Mouse (Mus musculus): ENCODE data around the gene Myo18b. TPM values are rescaled to one million over a fixed set of nuclear protein-coding genes. Genes with fewer than 3 reads are reported as not detected.

The Myo18b gene
- polyA plus RNA-seq, 1 experiment = not detected

GRCm38 (mm10) chr5:112659295-112659694 lies 236.9 kb downstream of the Myo18b start:
- no peaks in the 10 kb centered on the region for H3K27me3 ChIP-seq (ENCODE audit: control insufficient read depth, insufficient read depth, insufficient read length)
- TF ChIP-seq FOSL1 (IDR thresholded peaks at IDR 0.05; ENCODE audit: insufficient read depth, low read length, poor library complexity, severe bottlenecking) (no peak), CTCF (IDR thresholded peaks at IDR 0.05; ENCODE audit: control insufficient read depth, insufficient read depth, insufficient read length) (no peak), MYOD1 (IDR thresholded peaks at IDR 0.05; ENCODE audit: control insufficient read depth, insufficient read length, low read depth) (no peak), MAX (IDR thresholded peaks at IDR 0.05) (no peak), CEBPB (IDR thresholded peaks at IDR 0.05; ENCODE audit: low read depth) (no peak), MYOG (IDR thresholded peaks at IDR 0.05; ENCODE audit: control insufficient read depth, extremely low read depth, insufficient read length) (no peak), USF1 (IDR thresholded peaks at IDR 0.05; ENCODE audit: low read depth) (no peak)
- H3K79me2 ChIP-seq (ENCODE audit: control insufficient read depth, insufficient read depth) = no peaks in the 10 kb centered on the region
- H3K79me3 ChIP-seq (ENCODE audit: low read depth) = no peaks in the 10 kb centered on the region
- no peaks in the 10 kb centered on the region for H3K36me3 ChIP-seq (ENCODE audit: control insufficient read depth, insufficient read depth)
- H3ac ChIP-seq (ENCODE audit: control insufficient read depth, insufficient read length, low read depth) = no peak overlapping the region
- no peak overlapping the region for H3K4me3 ChIP-seq (ENCODE audit: insufficient read depth, poor library complexity, severe bottlenecking)

GRCm38 (mm10) chr5:112656811-112657210 lies 239.4 kb downstream of the Myo18b start:
- Histone ChIP-seq H3K79me2 (ENCODE audit: control insufficient read depth, insufficient read depth) (no peaks in the 10 kb centered on the region), H3K36me3 (ENCODE audit: control insufficient read depth, insufficient read depth) (no peaks in the 10 kb centered on the region), H3K4me3 (ENCODE audit: insufficient read depth, poor library complexity, severe bottlenecking) (no peak overlapping the region), H3K79me3 (ENCODE audit: low read depth) (no peaks in the 10 kb centered on the region), H3ac (ENCODE audit: control insufficient read depth, insufficient read length, low read depth) (no peak overlapping the region), H3K27me3 (ENCODE audit: control insufficient read depth, insufficient read depth, insufficient read length) (no peaks in the 10 kb centered on the region)
- TF ChIP-seq MYOD1 (IDR thresholded peaks at IDR 0.05; ENCODE audit: control insufficient read depth, insufficient read length, low read depth) (no peak), CTCF (IDR thresholded peaks at IDR 0.05; ENCODE audit: control insufficient read depth, insufficient read depth, insufficient read length) (no peak), MYOG (IDR thresholded peaks at IDR 0.05; ENCODE audit: control insufficient read depth, extremely low read depth, insufficient read length) (no peak), MAX (IDR thresholded peaks at IDR 0.05) (no peak)

- H3K36me3 ChIP-seq (ENCODE audit: control insufficient read depth, insufficient read depth) = no peaks in the 10 kb centered on the region
- H3ac ChIP-seq (ENCODE audit: control insufficient read depth, insufficient read length, low read depth) = no peak overlapping the region
- no peaks in the 10 kb centered on the region for H3K79me3 ChIP-seq (ENCODE audit: low read depth)
- no peaks in the 10 kb centered on the region for H3K79me2 ChIP-seq (ENCODE audit: control insufficient read depth, insufficient read depth)
- no peak overlapping the region for H3K4me3 ChIP-seq (ENCODE audit: insufficient read depth, poor library complexity, severe bottlenecking)
- TF ChIP-seq CTCF (IDR thresholded peaks at IDR 0.05; ENCODE audit: control insufficient read depth, insufficient read depth, insufficient read length) (no peak), CEBPB (IDR thresholded peaks at IDR 0.05; ENCODE audit: low read depth) (no peak), MAX (IDR thresholded peaks at IDR 0.05) (no peak), MYOD1 (IDR thresholded peaks at IDR 0.05; ENCODE audit: control insufficient read depth, insufficient read length, low read depth) (no peak), FOSL1 (IDR thresholded peaks at IDR 0.05; ENCODE audit: insufficient read depth, low read length, poor library complexity, severe bottlenecking) (no peak), USF1 (IDR thresholded peaks at IDR 0.05; ENCODE audit: low read depth) (no peak), MYOG (IDR thresholded peaks at IDR 0.05; ENCODE audit: control insufficient read depth, extremely low read depth, insufficient read length) (no peak)
- no peaks in the 10 kb centered on the region for H3K27me3 ChIP-seq (ENCODE audit: control insufficient read depth, insufficient read depth, insufficient read length)
Observed at GRCm38 (mm10) chr5:112655986-112656541, 240.1 kb downstream of the Myo18b start.

- H3K79me3 ChIP-seq (ENCODE audit: low read depth) = no peaks in the 10 kb centered on the region
- H3K27me3 ChIP-seq (ENCODE audit: control insufficient read depth, insufficient read depth, insufficient read length) = no peaks in the 10 kb centered on the region
- no peak overlapping the region for H3K4me3 ChIP-seq (ENCODE audit: insufficient read depth, poor library complexity, severe bottlenecking)
- no peaks in the 10 kb centered on the region for H3K79me2 ChIP-seq (ENCODE audit: control insufficient read depth, insufficient read depth)
- no peaks in the 10 kb centered on the region for H3K36me3 ChIP-seq (ENCODE audit: control insufficient read depth, insufficient read depth)
- no peak for TF ChIP-seq FOSL1 (IDR thresholded peaks at IDR 0.05; ENCODE audit: insufficient read depth, low read length, poor library complexity, severe bottlenecking)
- TF ChIP-seq CTCF (IDR thresholded peaks at IDR 0.05; ENCODE audit: control insufficient read depth, insufficient read depth, insufficient read length) = no peak
- no peak for TF ChIP-seq USF1 (IDR thresholded peaks at IDR 0.05; ENCODE audit: low read depth)
- no peak for TF ChIP-seq MYOG (IDR thresholded peaks at IDR 0.05; ENCODE audit: control insufficient read depth, extremely low read depth, insufficient read length)
- no peak for TF ChIP-seq MAX (IDR thresholded peaks at IDR 0.05)
- TF ChIP-seq MYOD1 (IDR thresholded peaks at IDR 0.05; ENCODE audit: control insufficient read depth, insufficient read length, low read depth) = no peak
- TF ChIP-seq CEBPB (IDR thresholded peaks at IDR 0.05; ENCODE audit: low read depth) = no peak
- H3ac ChIP-seq (ENCODE audit: control insufficient read depth, insufficient read length, low read depth) = no peak overlapping the region
Observed at GRCm38 (mm10) chr5:112655529-112655928, 240.6 kb downstream of the Myo18b start.

GRCm38 (mm10) chr5:112652036-112652435 lies 244.1 kb downstream of the Myo18b start:
- H3K36me3 ChIP-seq (ENCODE audit: control insufficient read depth, insufficient read depth) = no peaks in the 10 kb centered on the region
- no peaks in the 10 kb centered on the region for H3K27me3 ChIP-seq (ENCODE audit: control insufficient read depth, insufficient read depth, insufficient read length)
- H3K79me2 ChIP-seq (ENCODE audit: control insufficient read depth, insufficient read depth) = no peaks in the 10 kb centered on the region
- TF ChIP-seq CEBPB (IDR thresholded peaks at IDR 0.05; ENCODE audit: low read depth) (no peak), USF1 (IDR thresholded peaks at IDR 0.05; ENCODE audit: low read depth) (no peak), FOSL1 (IDR thresholded peaks at IDR 0.05; ENCODE audit: insufficient read depth, low read length, poor library complexity, severe bottlenecking) (no peak), CTCF (IDR thresholded peaks at IDR 0.05; ENCODE audit: control insufficient read depth, insufficient read depth, insufficient read length) (no peak)
- H3K79me3 ChIP-seq (ENCODE audit: low read depth) = no peaks in the 10 kb centered on the region
- no peak overlapping the region for H3K4me3 ChIP-seq (ENCODE audit: insufficient read depth, poor library complexity, severe bottlenecking)
- no peak overlapping the region for H3ac ChIP-seq (ENCODE audit: control insufficient read depth, insufficient read length, low read depth)

- H3K27me3 ChIP-seq (ENCODE audit: control insufficient read depth, insufficient read depth, insufficient read length) = no peaks in the 10 kb centered on the region
- TF ChIP-seq USF1 (IDR thresholded peaks at IDR 0.05; ENCODE audit: low read depth) (no peak), FOSL1 (IDR thresholded peaks at IDR 0.05; ENCODE audit: insufficient read depth, low read length, poor library complexity, severe bottlenecking) (no peak), MAX (IDR thresholded peaks at IDR 0.05) (no peak)
- H3K79me2 ChIP-seq (ENCODE audit: control insufficient read depth, insufficient read depth) = no peaks in the 10 kb centered on the region
- no peak overlapping the region for H3K4me3 ChIP-seq (ENCODE audit: insufficient read depth, poor library complexity, severe bottlenecking)
- H3ac ChIP-seq (ENCODE audit: control insufficient read depth, insufficient read length, low read depth) = no peak overlapping the region
- H3K36me3 ChIP-seq (ENCODE audit: control insufficient read depth, insufficient read depth) = no peaks in the 10 kb centered on the region
- H3K79me3 ChIP-seq (ENCODE audit: low read depth) = no peaks in the 10 kb centered on the region
Observed at GRCm38 (mm10) chr5:112649164-112649702, 246.9 kb downstream of the Myo18b start.
